Mouse (Mus musculus) left cerebral cortex, adult 9 months (tissue): ENCODE data around the gene Vps35l.

Experiments used
- DNase-seq, 2 experiments: peaks; one replicate each; pipeline ENCODE4 v3.0.0; 2022; ENCODE audit warnings: low spot score in 2 of 2

Gene Vps35l

DNA sequence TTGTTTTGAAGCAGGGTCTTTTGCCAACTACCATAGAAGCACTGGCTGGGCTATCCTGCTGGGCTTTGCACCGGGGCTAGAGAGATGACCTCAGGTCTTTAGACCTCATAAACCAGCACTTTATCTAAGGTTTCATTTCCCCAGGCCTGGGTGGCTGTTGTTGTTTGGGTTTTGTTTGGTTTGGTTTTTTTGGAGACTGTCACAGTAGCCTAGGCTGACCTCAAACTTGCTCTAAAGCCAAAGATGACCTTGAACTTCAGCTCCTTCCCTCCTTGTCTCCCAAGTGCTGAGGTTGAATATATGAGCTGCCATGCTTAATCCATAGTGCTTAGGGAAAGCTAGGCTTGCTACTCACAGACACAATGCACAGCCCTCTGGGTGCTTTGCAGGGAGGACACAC lies 79.6 kb downstream of the Vps35l start:
- DNase-seq: no peak

DNA sequence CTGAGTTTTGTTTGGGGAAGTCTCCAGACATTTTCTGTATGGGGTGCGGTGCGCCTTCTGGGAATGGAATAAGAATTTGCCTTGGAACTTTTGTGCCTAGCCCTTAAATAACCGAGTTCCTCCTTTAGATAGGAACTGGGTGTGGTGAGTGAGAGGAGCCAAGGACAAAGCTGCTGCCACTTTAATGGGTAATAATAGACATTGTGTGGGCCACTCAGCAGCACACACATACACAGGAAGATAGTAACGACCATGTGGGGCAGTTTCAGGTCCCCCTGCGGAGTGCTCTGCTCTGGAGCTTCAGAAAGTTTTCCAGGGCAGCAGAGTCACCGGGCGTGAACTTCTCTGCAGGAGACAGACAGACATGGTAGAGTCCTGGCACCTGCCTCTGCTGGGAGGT lies 81.3 kb downstream of the Vps35l start:
- DNase-seq: no peak

DNA sequence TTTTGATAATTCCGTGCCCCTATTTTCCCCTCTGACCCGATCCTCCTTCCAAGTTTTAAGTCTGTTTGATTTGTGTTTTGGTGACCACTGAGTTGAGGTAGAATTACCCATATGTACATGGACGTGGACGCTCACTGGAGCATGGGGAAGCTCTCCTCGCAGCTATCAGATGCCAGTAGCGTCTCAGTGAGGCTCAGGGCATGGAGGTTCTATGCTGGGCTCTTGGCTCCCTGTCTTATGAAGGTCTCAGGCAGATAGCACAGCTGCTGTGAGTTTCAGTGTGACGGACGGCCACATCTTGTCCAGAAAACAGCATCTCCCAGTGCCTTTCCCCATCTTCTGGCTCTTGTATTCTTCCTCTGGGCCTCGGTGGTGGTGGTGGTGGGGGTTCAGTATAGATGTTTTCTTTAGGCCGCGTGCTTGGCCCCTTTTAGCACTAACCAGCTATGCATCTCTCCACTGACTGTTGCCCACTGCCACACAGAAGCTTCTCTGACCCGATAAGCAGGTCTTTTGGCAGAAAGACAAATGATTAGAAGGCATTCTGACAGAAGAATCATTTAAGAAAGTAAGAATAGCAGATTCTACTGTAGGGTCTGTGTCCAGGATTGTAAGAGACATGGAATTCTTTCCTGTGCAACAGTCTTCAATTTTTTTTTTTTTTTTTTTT lies 82.0 kb downstream of the Vps35l start:
- no peak for DNase-seq

DNA sequence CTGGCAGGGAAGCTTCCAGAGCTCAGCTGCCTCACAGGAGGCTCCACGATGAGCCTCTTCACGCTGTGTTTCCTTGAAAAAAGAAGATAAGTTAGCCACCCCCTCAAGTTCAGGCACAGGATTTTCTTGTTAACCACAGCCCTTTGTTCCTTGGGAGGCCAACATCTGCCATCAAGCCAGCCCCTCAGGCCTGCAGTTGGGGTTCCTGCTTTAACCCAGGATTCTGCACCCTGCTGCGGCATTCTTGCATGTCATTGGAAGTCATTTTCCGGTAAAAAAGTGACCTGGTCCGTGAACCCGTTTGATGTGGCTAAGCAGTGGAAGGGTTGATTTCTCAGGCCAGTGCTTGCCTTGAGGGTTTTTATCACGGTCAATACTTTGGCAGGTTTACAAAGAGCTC lies 84.4 kb downstream of the Vps35l start:
- no peak for DNase-seq

DNA sequence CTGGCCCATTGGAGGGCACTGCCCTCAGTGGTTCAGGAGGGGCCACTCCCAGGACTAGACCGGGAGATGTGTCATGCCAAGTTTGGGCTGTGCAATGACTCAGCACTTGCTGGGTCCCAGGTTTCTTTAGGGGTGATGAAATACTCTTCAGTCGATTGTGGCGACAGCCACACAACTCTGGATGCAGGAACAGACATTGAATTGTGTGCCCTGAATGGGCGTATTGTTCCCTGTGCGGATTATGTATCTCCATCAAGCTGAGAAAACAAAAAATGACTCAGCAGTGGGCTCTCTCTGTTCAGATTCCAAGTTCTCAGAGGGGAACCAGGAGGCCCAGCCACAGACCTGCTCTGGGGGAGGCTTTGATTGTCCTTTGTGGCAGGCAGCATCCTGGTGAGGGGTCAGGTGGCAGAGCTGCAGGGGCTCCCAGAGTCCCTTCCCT lies 88.0 kb downstream of the Vps35l start:
- DNase-seq: peak in 1 of 2 experiments; percentile 36

DNA sequence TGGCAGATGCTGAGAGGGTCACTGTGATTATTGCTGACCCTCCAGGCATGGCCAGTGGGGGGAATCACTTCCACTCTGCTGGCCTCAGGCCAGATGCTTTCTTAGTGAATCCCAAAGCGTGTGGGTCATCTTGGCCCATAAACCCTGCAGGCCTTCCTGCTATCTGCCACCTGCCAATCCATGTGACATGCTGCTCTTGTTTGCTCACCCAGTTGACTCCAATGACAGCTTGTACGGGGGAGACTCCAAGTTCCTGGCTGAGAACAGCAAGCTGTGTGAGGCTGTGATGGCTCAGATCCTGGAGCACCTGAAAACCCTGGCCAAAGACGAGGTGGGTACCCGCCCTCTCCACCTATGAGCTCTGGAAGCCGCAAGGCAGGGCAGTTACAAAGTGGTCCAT lies 97.9 kb downstream of the Vps35l start:
- no peak for DNase-seq

DNA sequence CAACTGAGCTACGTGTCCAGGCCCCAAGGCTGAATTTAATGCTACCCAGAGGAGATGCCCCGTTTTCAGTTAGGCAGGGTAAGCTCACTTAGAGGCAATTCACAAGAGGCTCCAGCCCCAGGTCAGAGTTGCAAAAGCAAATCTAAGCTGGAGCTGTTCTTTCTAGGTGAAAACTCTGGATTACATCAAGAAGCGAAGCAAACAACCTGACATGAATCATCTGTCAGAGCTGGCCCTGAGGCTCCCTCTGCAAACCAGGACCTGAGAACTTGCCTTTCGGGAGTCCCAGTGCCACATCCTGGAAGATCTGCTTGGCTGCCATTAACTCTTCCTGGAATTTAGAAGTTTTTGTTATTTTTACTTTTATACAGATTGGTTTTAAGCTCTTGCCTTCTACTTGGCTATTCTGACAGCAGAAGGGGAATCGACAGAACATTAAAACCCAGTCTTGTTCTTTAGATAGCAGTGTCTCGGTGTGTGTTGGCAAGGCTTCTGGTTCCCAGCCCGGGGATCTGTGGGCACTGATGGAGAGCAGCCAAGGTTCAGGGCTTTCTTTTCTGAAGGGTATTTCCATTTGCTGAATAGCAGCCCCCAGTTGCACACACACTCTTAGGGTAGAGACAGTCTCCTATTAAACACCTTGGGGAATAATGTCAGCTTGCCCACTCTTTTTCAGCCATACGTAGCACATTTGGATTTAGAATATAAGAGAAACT lies 101.2 kb downstream of the Vps35l start:
- DNase-seq: peak in 1 of 2 experiments; percentile 44

DNA sequence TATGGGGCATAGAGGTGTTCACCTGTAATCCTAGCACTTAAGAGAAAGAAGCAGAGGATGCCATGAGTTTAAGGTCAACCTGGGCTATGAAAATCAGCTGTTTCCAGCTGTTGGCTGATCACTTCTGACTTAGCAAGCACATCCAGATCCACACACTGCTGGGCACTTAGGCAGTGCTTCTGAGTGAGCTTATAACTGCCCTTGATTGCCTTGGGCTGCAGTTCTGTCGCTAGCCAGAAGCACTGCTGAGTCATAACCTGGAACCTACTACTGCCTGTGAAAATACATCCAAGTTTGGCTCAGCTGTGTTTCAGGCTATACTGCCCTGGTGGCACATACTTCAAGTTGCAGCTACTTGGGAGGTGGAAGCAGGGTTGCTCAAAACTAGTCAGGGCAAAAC lies 101.8 kb downstream of the Vps35l start:
- peak in 1 of 2 experiments; percentile 29 for DNase-seq

DNA sequence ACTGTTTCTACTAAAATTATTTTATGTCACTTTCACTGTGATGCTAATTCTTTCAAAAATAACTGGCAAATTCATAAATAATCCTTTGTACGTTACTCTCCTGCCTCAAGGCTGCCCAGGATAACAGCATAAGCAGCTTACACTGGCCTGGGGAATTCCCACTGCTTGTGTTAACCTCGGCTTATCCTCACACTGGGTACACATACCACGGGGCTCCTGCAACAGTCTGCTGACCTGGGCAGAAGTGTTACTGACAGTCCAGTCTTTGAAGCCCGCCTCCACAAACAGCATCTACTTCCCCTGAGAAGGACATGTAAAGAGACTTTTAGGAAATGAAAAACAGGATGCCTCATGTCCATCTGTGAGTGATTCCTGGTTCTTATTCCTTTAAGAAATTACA lies 102.9 kb downstream of the Vps35l start:
- DNase-seq: no peak

DNA sequence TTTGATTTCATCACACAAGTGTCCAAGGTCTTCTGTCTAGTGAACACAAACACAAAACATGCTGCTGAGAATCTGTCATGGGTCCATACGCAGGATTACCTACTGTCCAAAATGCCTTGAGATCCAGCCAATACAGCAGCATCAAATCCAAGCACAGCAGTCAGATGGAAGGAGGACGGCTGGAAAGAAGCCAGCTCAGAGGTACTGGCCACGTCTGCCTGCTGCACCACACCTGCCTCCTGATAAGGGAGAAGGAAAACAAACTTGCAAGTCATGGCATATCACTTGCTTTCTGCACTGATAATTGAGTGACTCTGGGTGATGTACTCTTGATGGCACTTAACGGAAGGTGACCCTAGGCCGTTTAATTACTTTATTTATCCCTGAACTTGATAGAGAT lies 105.1 kb downstream of the Vps35l start:
- no peak for DNase-seq

DNA sequence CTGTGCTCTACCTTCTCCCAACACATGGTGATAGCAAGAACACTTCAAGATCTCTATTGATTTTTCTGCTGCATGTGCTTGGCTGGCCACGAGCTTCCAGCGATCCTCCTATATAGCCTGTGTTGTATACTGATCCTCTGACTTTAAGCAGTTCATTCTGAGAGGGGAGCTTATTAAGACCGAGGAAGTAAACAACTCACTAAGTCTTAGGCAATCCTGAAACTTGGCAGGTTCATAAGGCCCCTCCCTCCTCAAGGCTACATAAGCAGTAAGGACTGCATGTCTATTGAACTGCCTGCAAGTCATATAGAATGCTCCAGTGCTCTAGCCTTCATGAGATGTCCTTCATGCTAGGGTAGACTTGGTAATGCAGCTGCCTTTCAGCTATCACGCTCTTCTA lies 106.3 kb downstream of the Vps35l start:
- DNase-seq: no peak

DNA sequence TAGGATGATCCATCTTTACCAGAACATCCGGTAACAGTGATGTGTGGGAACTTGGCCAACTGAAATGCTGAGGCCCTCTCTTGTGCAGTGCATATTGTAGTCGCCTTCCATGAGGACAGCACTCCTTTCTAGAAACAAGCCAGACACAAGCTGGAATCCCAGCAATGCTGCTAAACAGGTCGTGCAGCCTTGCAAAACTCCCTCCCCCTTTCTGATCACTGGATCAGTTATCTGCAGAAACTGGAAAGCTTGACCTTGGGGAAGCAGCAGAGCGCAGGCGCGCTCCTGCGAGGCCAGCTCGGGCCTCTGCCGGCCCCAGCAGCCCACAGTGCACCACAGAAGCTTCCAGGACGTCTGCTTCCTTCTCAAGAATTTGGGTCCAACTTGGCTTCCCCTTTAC lies 108.8 kb downstream of the Vps35l start:
- no peak for DNase-seq

DNA sequence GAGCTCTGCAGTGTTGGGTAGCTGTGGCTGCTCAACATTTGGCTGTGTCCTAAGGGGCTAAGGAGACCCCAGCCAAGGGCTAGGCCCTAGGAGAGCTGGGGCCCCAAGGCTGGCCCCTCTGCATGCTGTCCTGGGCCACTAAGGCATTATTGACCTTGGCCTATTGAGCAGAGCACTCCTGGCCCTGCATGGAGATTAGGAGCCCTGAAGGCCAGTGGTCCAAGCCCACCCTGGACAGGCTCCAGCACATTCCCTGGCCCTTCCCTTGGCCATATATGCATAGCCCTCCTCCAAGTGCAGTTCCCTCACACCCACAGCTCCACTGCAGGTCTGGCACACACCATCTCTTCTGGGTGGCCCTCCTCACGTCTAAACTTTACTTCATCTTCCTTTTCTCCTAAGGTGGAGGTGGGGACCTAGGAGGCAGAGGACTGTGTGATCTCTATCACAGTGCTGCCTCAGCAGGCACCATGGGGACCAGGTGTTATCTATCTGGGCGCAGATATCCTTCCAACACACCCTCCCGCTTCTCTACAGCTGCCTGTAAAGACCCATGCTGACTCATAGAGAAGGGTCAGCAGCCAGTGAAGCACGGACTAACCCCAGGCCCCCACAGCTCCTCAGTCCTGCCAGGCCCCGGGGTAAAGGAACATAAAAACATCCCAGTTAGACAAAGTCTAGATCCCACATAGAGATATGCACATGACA lies 109.7 kb downstream of the Vps35l start:
- no peak for DNase-seq

DNA sequence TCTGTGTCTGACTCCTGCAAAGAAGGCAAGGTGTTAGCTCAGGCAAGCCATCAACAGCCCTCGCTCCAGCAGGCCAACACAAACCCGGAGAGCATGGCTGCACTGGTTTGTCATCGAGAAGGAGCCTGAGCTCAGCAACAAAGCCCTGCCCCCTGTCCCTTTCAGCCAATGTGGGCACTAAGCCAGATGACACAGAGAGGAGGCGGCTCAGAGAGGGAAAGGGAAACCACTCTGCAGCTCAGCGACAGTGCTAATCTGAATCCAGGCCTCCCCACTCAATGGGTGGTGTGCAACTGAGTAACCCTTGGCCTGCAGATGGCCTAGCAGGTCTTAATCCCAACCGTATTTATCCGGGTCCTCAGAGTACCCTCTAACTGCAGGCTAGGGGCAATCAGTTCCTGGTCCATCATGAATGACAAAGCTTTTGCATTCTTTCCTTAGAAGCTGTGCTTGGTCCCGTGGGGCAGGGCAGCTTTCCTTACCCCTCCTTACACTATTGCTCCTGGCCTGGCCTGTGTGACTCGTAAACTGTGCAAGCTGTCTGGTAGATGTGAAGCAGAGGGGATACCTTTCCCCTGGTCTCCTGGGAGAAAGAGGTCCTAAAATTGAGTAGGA lies 110.8 kb downstream of the Vps35l start:
- no peak for DNase-seq

DNA sequence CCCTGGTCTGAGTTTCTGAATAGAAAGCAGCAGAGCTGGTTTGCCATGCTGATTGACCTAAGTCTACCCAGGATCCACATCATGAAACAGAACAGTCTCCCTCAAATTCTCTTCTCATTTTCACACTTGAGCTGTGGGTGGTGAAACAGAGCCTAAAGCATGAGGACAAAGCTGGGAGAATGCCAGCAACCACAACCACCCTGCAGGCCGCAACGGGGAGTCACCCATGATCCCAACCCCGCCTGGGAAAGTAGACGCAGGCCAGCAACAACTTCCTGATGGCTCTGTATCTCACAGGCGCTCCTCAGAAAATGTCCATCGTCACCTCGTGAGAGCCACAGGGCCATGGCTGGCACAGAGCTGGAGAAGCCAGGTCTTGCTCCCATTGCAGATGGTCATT lies 111.5 kb downstream of the Vps35l start:
- DNase-seq: no peak

DNA sequence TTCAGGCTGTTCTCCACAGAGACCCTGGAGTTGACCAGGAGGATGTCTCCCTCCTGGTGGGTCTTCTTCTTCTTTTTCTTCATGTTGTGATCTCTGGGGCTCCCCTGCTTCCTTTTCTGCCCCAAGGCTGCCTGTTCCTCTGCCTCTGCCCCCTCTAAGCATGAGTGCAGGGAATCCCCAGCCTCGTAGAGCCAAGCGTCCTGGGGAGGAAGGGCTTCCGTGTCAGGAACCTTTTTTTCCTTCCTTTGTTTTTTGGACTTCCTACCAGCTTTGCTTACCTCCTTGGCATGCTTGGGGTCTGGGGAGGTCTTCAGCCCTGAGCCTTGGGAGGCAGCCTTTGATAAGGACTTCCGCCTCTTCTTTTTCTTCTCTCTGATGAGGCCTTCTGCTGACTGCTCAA lies 112.6 kb downstream of the Vps35l start:
- no peak for DNase-seq

DNA sequence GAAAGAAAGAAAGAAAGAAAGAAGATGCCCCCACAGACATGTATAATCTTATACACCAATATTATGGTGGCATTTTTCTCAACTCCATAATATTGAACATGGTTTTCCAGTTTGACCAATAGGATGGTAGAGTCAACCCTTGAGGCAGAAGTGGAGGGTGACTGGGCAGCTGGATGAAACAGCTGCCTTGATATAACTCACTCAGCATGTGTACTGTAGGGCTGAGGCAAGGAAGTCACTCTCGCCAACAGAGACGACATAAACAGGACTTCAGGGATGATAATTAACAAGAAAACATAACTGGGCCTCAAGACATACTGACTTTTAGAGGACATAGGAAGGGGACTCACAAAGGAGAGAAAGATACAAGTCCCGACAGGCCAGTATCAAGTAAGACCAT lies 114.6 kb downstream of the Vps35l start:
- no peak for DNase-seq

DNA sequence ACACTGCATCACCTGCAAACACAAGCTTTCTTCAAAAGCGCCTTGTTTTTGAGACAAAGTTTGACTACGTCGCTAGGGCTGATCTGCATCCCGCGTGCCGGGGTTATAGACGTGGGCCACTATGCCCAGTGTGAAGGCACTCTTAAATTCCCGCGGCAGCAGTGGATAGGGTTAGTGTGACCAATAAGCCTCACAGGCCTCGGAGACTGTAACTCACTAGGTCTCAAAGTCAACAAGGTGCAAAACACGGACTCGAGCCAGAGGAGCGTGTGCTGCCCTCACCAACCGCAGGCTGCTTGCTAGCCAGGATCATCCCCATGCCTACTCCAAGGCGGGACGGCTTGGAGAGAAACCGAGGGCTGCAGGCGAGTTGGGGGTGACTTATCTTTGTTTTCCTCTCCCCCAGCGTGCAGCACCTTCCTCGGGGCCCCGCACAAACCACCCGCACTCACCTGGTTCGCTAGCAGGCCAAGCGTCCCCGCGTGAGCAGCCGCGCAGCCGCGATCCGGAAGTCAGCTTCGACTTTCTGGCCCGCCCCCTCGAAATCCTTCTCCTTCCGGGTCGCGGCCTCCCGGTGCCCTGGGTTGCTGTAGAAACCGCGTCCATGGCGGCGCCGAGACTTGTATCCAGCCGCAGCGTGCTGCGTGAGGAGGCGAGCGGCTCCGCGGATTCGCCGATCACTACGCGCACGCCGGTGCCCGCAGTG lies 115.3 kb downstream of the Vps35l start, which contains the start of gene Iqck:
TSS of gene Iqck (plus strand) at position 582 of the 706 bp plus-strand sequence.
- DNase-seq: peak; percentile 81 to 91

DNA sequence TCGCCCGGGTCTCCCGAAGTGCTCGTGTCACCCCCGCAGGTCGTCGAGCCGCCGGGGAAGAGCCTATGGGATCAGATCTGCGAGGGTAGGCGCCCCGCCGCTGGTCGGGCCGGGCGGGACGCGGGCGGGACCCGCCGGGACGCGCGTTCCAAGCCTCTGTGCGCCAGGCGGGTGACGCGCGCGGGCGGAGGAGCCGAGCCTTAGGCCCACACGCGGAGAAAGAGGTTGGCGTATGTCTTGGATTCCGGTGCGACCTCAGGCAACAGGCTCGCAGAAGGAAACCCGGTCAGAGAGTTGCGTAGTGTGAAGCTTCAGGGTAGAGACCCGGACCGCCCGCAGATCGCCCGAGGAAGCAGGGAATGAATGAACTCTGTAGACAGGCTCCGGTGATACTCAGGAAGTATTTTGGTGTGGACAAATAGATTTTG lies 115.9 kb downstream of the Vps35l start, which contains the start of gene Knop1:
TSS of gene Knop1 (minus strand) at position 378 of the 428 bp plus-strand sequence.
- DNase-seq: no peak

DNA sequence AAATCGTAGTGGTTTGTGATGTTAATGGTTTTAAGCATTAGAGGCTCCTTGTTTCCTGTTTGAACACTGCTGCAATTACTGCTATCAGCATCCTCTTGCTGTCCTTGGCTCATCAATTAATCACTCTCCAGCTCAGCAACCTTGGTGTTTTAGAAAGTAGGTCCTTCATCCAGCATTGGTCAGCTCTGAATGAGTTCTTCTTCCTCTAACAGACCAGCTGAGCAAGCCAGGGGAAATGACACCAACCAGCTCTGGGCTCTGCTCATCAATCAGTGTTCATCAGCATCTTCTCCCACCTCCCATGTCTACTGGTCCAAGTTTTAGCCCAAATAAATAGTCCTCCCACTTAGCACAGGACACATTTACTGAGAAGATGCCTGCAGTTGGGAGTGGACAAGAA lies 118.6 kb downstream of the Vps35l start:
- DNase-seq: no peak

DNA sequence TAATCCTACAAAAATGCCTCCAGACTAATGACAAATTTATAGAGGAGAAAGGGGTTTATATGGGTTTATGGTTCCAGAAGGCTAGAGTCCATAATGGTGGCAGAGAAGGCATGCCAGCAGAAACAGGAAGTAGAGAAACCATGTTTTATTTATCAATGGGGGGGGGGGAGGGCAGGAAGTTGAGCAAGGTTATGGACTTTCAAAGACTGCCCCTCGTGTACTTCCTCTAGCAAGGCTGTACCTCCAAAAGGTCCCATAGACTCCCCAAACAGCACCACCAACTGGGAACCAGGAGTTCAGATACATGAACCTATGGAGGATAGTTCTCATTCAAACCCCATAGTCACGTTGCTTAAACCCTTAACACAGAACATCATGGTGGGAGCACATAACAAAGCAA lies 125.3 kb downstream of the Vps35l start:
- no peak for DNase-seq
